Mouse (Mus musculus) cerebellum, adult (tissue): ENCODE measurements around the gene Rnf208.

Experiments used
- ATAC-seq: cut with Nextera tagmentation; 2 replicates; pipeline ENCODE4 v1.9.2; 2017; ENCODE audit warnings: mild to moderate bottlenecking, moderate library complexity, mixed read lengths; ENCODE audit not compliant: insufficient number of reproducible peaks, low FRiP score, low TSS enrichment

Gene Rnf208

DNA sequence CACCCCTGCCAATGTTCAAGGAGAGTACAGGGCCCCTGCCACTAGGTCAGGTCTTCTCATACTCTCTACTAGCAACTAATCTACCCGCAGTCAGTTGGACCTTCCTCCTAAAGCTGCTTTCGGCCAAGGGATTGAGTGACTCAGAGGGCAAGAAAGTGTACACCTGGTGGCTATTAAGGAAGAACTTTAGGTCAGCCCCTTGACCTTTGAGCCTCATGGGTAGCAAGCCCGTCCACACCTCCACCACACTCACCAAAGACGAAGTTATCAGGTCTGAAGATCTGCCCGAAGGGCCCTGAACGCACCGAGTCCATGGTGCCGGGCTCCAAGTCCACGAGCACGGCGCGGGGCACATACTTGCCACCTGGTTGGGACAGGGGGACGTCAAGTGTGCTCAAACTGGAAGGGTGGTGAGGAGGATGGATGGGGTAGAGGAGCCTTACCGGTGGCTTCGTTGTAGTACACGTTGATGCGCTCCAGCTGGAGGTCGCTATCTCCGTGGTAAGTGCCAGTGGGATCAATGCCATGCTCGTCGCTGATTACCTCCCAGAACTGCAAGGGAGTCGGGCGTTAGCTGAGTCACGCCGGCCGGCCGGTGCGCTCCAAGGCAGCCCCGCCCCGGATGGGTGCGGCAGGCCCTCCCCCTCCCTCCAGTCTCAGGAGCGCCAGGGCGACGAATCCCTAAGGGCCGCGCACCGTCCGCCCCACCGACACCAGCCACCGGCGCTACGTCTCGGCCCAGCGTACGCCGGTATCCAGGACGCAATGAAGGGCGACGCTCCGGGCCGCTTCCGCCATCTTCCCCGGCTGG is 18.2 kb upstream of the Rnf208 start:
- ATAC-seq, result peak; percentile 23; the same call in 1 of the 2 replicates

DNA sequence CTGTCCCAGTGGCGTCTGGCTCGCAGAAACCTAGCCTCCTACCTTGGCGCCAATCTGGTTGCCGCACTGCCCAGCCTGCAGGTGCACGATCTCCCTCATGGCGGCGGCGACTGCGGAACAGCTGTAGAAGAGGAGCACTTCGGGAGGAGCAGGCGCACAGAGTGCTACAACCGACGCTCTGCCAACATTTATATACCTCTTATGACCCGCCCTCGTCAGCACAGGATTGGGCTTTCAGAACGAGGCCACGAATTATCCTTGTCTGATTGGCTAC is 17.6 kb upstream of the Rnf208 start, which contains the start of gene Tubb4b:
Gene Tubb4b, minus strand, starts transcription at position 211 of the 274 bp plus-strand sequence.
- ATAC-seq, result no peak

DNA sequence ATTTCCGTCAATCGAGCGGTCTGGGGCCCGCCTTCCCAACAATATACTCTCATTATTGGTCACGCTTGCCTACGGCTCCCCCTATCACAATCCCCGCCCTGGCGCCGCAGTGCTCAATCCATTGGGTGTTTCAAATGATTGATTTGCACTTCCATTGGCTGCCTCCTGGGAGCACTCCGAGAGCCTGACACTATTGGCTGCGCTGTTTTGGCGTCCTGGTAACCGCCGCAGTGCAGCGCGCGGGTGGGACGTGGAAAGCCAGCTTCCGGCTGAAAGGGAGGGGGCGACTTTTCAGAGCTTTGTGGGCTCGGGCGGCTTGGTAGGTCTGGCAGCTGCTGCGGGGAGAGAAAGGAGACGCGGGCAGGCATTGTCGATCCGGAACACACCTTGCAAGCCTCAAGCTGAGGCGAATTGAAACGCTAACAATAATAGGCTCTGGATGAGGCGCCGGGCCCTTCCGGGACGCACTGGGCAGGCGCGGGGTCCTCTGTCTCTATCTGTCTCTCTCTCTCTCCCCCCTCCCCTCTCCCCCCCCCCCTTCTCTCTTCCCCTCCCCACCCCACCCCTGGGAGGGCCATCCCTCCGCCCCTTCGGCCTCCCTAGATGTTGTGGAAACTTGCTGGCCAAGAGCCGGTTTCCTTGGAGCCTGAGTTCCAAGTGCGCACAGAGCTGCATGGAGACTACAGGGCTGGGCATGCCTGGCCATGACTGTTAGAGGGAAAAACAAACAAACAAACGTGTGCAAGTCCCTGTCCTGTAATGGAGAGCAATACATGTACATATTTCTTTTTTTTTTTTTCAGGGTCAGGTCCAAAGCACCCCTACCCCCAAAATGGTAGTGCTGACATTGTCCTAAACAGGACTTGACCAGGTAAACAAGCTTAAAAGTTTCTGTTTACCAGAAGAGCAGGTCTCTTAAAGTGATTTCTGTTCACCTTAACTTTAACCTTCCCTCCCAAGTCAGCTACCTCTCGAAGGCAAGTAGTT is 17.0 kb upstream of the Rnf208 start:
- ATAC-seq, result peak; percentile 88

DNA sequence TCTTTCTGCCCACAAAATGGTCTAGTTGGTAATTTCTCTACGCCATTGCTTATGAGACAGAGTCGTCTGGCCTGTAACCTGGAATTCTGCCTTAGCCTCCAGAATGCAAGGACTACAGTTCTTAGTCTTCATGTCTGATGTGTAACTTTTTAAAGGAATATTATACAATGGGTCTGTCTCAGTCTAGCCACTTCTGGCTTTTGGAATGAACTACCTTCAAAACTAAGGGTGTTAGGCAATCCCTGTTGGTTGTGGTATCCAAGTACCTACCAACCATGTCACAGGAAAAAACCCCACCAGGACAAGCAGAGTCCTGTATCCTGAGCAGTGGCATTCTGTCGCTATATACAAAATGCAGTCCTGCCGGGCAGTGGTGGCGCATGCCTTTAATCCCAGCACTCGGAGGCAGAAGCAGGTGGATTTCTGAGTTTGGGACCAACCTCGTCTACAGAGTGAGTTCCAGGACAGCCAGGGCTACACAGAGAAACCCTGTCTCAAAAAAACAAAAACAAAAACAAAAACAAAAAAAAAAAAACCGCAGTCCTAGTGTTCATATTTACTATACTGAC is 16.2 kb upstream of the Rnf208 start:
- ATAC-seq, result no peak

DNA sequence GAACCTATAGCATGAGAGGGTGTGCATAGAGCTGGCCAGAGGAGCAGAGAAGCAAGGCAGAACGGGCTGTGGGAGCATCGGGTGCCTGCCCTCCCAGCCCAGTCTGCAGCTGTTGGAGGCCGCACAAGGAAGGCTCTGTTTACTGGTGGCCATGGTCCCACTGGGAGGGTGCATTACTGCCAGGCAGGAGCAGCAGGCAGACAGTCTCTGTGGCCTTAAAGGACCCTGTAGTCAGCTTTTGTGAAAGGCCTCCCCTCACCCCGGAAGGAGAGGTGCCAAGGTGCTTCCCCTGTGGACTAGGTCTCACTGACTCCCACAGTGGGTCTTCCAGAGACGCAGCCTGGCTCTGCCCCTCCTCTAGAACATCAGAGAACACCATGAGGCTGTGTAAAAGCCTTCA is 15.2 kb upstream of the Rnf208 start:
- ATAC-seq, result no peak

DNA sequence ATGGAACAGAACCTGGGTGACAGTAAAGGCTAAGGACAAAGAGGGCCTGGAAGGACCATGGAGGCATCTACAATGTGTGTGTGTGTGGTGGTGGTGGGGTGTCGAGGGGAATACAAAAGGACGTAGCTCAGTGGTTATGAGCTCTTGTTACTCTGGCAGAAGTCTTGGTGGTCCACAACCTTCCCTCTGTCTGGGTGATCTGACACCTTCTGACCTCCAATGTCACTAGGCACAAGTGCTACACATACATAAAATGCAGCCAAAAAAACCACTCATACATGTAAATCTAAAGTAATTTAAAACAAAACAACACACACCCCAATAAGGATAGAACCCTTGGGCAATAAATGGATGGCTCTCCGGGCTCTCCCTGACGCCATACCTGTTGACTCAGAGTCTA is 14.6 kb upstream of the Rnf208 start:
- ATAC-seq, result no peak

DNA sequence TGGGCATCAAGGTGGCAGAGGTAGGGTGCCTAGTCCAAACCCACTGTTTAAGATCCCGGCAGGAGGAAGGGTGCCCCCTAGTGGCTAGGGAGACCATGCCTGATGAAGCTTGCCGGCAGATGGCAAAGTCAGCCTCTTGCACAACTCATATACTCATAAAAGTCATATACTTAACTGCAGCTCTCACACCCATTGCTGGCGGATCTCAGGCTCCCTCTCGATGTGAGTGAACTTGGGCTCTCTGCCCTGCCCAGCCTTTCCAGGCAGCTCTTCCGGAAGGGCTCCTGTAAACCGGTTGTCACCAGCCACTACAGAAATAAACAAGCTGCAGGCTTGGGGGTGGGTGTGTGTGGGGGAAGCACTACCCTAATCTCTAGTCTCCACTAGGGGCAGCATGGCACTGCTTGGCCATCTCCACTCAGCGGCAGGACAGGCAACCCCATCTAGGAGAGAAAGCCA is 13.6 kb upstream of the Rnf208 start:
- ATAC-seq, result peak; percentile 51

DNA sequence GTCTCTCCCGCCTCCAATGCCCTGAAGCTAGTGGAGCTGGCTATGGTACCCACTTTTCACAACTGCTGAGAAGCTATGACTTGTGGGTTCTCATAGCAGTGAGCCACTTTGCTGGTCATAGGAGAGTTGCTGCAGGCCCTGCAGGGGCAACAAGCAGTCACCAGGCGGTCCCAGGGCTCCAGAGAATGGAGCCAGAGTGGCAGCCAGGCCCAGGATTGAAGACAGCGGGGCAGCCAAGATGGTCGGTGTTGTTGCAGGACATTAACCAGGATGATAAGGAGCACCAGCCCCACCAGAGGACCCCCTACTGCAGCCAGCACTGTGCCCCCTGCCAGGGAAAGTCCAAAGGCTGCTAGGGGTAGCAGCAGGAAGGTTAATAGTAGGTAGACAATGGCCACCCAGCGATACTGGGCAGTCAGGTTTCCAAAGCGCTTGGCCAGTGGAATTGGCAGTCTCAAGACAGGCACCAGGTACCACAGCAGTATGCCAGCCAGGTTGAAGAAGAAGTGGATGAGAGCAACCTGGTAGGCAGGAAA is 13.0 kb upstream of the Rnf208 start:
- ATAC-seq, result no peak

DNA sequence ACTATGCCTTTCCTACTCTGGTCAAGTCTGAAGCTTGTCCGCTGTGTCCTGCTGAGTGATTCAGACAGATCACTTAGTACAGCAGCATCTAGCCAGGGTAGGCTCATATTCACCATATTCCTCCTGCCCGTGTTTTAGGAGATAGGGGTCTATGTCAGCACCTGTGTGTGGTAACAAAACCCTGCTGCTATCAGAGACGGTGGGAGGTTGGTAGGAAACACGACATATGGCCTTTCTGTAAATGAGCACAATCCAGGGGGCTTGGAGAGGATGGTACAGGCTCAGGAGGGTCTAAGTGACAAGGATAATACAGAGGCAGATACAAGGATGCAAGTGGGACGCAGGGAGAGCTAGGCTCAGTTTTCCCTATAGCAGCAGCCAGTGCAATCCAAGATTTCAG is 12.5 kb upstream of the Rnf208 start:
- no peak for ATAC-seq

DNA sequence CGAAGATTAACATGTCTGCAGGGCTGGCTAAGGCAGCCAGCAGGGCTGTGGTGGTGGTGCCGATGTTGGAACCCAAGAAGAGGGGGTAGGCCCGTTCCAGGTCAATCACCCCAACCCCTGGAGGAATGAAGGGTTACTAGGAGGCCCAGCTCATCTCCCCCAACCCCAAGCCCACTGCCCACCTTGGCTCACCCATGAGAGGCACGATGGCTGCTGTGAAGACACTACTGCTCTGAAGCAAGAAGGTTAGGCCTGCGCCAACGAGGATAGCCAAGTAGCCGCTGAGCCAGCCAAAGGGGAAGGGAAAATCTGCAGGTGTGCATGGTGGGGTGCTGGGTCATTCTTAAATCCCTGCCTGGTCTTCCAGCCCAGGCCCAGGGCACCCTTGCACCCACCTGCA is 11.5 kb upstream of the Rnf208 start:
- ATAC-seq, result no peak

DNA sequence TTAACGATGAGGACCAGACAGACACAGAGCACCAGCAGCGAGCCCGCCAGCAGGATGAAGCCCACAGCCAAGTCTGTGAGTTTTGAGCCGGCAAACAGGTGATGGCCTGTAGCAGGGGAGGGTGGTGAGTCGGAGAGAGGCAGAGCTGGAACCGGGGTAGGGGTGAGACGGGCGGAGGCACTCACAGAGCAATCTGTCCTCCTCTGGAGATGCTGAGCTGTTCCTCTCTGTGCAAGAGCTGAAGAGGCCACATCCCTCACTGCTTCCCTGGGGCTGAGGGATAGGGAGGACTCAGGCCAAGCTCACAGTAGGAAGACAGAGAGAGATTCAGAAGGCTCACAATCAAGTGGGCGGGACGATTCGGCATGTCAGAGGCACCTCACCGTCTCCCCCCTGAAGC is 11.0 kb upstream of the Rnf208 start:
- ATAC-seq, result no peak

DNA sequence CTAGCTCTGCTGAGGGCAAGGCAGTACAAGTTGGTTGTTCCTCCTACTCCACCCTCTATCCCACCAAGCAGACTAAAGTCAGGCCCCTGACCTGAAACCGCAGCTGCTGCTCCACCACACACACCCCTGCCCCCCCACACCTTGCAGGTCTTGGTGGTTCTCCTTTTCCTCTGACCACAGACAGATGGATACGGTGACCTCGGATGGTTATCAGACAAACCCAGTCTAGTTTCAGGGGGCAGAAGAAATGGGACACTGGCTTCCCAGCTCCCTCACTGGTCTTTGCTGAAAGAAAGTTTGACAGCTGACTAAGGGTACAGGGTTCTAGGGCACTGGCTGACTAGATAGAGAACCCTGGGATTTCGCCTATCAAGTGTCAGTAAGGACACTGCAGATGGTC is 8.6 kb upstream of the Rnf208 start:
- ATAC-seq, result no peak

DNA sequence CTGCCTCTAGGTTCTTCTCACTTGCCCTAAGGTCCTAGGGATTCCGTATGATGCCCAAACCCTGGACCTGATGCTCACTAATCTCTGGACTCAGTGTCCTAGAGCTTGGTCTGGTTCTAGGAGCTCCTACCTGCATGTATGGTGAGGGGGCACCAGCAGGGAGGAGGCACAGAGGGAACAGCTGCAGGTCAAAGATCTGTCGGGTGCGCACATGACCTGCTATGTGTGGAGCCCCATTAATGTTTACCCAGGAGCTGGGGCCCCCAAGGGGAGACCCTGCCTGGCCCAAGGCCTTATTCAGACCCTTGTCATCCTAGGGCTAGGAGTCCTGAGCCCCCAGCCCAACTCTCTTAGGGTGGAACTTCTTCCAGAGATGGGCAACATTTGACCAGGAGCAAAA is 8.0 kb upstream of the Rnf208 start, which contains the start of gene Slc34a3:
Gene Slc34a3, minus strand, starts transcription at position 315 of the 400 bp plus-strand sequence.
- ATAC-seq, result no peak

DNA sequence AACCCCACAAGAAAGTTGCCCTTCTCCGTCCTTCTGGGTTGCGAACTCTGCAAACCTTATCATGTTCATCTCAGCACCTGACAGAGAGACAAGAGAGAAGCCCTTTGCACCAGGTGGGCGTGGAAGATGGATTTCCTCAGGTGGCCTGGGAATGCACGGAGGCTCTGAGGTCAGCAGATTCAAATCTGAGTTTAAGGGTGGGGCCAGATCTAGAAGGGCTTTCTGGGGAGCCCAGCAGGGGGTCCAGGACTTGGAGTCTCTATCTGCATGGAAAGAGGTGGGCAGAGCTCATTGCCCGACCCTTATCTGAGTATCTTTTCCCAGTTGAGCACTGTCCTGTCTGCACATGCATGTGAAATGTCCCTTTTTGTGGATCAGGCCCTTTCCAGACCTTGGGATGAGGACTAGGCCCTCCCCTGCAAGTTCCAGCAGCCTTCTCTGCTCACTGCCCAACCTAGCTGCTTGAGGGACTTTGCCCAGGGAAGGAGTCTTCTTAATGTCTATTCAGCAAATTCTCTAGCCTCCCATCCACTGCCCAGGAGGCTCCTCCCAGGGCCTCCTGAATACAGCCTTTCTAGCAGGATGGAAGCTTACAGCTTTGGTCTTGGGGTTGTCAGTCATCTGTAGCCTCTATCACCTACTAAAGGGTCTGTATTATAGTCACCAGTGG is 7.4 kb upstream of the Rnf208 start:
- no peak for ATAC-seq

DNA sequence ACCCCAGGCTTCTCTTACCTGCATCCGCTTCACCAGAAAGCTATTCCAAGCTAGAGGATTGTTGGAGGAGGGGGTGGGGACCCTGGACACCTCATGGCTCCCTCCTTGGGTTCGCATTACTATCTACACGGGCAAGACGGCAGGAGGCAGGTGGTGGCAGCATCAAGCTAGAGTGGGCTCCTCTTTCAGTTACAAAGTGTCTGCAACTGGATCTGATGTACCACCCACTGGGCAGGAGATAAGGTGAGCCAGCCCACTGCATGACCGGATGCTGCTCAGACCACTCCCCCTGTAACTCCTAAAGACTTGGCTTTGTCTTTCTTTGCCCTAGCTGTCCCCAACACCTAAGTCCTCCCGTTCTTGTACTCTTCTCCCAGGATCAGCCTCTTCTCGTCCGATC is 5.4 kb upstream of the Rnf208 start, which contains the start of gene Rnf224:
Gene Rnf224, minus strand, starts transcription at position 174 of the 400 bp plus-strand sequence.
- no peak for ATAC-seq

DNA sequence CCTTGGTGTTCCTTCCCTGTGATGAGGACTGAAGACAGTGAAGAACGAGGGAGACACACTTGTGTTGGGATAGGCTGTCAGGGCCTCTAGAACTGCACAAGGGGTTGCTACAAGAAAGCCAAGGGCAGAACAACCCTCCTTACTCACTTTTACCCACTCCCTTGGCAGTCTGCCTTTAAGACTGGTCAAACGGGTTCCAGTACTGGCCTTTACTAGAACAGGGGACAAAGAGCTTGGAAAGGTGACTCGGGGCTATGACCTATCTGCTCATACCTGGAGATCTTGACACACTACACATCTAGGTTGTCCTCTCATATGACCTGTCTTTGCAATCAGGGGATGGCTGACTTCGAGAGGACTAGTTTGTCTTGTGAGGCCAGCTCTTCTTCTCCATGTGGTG is 4.5 kb upstream of the Rnf208 start:
- ATAC-seq, result no peak

DNA sequence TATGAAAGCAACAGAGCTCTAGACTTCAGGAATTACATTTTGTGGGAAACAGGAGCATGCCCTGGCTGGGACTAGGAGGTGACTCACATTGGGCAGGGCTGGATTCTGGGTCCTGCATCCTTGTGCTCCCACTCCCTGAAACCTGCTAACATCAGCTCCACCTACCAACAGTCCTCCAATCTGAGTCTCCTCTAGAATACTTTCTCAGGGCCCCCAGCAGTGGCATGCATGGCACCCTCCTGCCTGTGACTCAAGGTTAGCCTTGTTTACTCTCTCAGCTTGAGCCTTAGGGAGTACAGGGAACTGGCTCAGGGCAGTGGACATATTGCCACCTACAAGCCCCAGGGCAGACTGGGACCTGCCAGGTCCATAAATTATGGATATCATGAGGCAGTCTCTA is 3.9 kb upstream of the Rnf208 start:
- no peak for ATAC-seq

DNA sequence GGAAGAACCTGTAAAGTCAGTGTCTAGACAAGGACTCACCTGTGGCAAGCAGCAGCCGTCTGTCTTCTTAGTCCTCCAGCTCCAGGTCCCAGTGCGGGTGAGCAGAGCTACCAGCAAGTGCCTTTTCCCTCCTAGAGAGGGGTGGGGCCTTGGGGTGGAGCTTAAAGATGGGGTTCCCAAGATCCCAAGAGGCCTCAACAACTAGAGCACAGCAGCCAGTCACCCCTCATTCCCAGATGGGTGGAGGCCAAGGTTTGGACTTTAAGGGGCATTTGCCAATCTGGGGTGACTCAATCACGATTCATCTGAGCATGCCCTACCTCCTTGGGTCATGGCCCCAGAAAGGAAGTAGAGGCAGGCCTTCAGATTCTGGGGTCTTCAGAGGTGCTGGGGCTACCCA is 2.3 kb upstream of the Rnf208 start:
- ATAC-seq, result no peak

DNA sequence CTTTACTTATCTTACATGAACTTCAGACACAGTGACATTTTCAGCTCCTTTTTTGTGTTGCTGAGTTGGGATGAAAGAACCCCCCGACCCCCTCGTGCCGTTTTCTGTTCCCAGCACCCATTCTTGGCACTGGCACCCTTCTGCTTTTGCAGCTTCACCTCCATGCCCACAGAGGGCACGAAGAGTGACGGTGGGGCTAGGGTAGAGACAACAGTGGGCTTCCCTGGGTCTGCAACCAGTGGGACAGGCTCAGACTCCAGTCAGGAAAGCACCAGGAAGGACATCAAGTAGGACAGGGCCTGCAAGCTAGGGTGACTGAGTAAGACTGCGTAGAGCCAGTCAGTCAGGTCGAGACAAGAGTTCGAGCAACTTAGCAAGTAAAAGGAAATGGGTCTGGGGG is 1.7 kb upstream of the Rnf208 start:
- ATAC-seq, result no peak
